Mouse (Mus musculus) neural tube, embryonic 14.5 days (tissue): ENCODE data around the gene Vav2. TPM values are rescaled to one million over a fixed set of nuclear protein-coding genes. Genes with fewer than 3 reads are reported as not detected.

ENCODE experiments used
- ATAC-seq: fragments of 200-750 bp; cut with Nextera tagmentation; 2 replicates; pipeline ENCODE4 v1.8.0; 2017; ENCODE audit warnings: low read depth, mild to moderate bottlenecking, moderate TSS enrichment, moderate library complexity
- H3K27ac ChIP-seq: fragments of 300-500 bp; sonication (generic); 2 replicates; pipeline ENCODE4 v1.5.1; 2014; ENCODE audit warnings: low read depth, mild to moderate bottlenecking, control low read depth, low read length, moderate library complexity, mixed read lengths
- H3K27me3 ChIP-seq: fragments of 300-500 bp; sonication (generic); 2 replicates; pipeline ENCODE4 v1.6.1; 2014; ENCODE audit warnings: low read length; ENCODE audit not compliant: control insufficient read depth, insufficient read depth
- H3K36me3 ChIP-seq: fragments of 300-500 bp; sonication (generic); 2 replicates; pipeline ENCODE4 v1.6.1; 2014; ENCODE audit warnings: low read length, mixed read lengths; ENCODE audit not compliant: control insufficient read depth, insufficient read depth
- H3K4me1 ChIP-seq: fragments of 300-500 bp; sonication (generic); 2 replicates; pipeline ENCODE4 v1.6.1; 2014; ENCODE audit warnings: low read length; ENCODE audit not compliant: control insufficient read depth, insufficient read depth
- H3K4me2 ChIP-seq: fragments of 300-500 bp; sonication (generic); 2 replicates; pipeline ENCODE4 v1.6.1; 2014; ENCODE audit warnings: mild to moderate bottlenecking, low read depth, low read length, control low read depth
- H3K4me3 ChIP-seq: fragments of 300-500 bp; sonication (generic); 2 replicates; pipeline ENCODE4 v1.5.1; 2014; ENCODE audit warnings: low read depth, low read length, control low read depth, mixed read lengths
- H3K9ac ChIP-seq: fragments of 300-500 bp; sonication (generic); replicated peaks from 2 replicates; pipeline ENCODE4 v1.6.1; 2014; ENCODE audit warnings: low read depth, mild to moderate bottlenecking, control low read depth, low read length, mixed read lengths
- H3K9me3 ChIP-seq: fragments of 300-500 bp; sonication (generic); 2 replicates; pipeline ENCODE4 v1.6.1; 2016; ENCODE audit warnings: low read length; ENCODE audit not compliant: control insufficient read depth
- WGBS: fragments of 180-500 bp; shearing (Covaris S2); extraction: QIAGEN DNeasy Blood & Tissue Kit; methylation state at CpG from one replicate; pipeline ENCODE4 v1.1.7; 2014; 5-methylcytosine and 5-hydroxymethylcytosine counted together
- polyA plus RNA-seq: library from polyadenylated mRNA; unstranded; fragments of >200 nt; fragmentation: Nextera tagmentation; extraction: Ambion mirVana; gene quantifications from 2 replicates; pipeline ENCODE4 v1.2.1, GENCODE M21; 2014

The Vav2 gene
- polyA plus RNA-seq, 1 experiment from 2014 or later, result 14.5 TPM

GRCm38 (mm10) chr2:27316167-27316566 lies 110.7 kb downstream of the Vav2 start:
- Histone ChIP-seq H3K27ac (no peak overlapping the region), H3K4me3 (no peak overlapping the region), H3K9ac (no peak overlapping the region), H3K36me3 (no peaks in the 10 kb centered on the region), H3K4me1 (no peaks in the 10 kb centered on the region; the same call in none of the 2 replicates), H3K27me3 (no peaks in the 10 kb centered on the region), H3K4me2 (no peak overlapping the region), H3K9me3 (no peaks in the 10 kb centered on the region)
- 74% methylated on average over 5 of the region's 5 CpGs for WGBS
- no peak for ATAC-seq

- WGBS, result 86% methylated on average over 5 of the region's 5 CpGs
- Histone ChIP-seq H3K9ac (no peak overlapping the region), H3K4me1 (no peaks in the 10 kb centered on the region; the same call in 1 of the 2 replicates), H3K27me3 (no peaks in the 10 kb centered on the region), H3K36me3 (no peaks in the 10 kb centered on the region), H3K4me3 (no peak overlapping the region), H3K4me2 (no peak overlapping the region), H3K27ac (no peak overlapping the region), H3K9me3 (no peaks in the 10 kb centered on the region)
- ATAC-seq, result no peak
Measured at GRCm38 (mm10) chr2:27314269-27314668, 112.6 kb downstream of the Vav2 start.

GRCm38 (mm10) chr2:27312500-27312899 lies 114.3 kb downstream of the Vav2 start:
- Histone ChIP-seq H3K9ac (no peak overlapping the region), H3K4me2 (no peak overlapping the region), H3K36me3 (no peaks in the 10 kb centered on the region), H3K4me1 (no peaks in the 10 kb centered on the region), H3K27ac (no peak overlapping the region), H3K9me3 (no peaks in the 10 kb centered on the region), H3K27me3 (no peaks in the 10 kb centered on the region), H3K4me3 (no peak overlapping the region)
- ATAC-seq, result no peak
- 69% methylated on average over 3 of the region's 3 CpGs for WGBS

- Histone ChIP-seq H3K4me3 (no peak overlapping the region), H3K27me3 (no peaks in the 10 kb centered on the region), H3K27ac (no peak overlapping the region), H3K4me2 (no peak overlapping the region), H3K9ac (no peak overlapping the region), H3K9me3 (no peaks in the 10 kb centered on the region), H3K4me1 (no peaks in the 10 kb centered on the region), H3K36me3 (no peaks in the 10 kb centered on the region)
- WGBS, result 97% methylated on average over 3 of the region's 3 CpGs
- ATAC-seq, result no peak
Measured at GRCm38 (mm10) chr2:27311606-27312005, 115.2 kb downstream of the Vav2 start.

- H3K27me3 ChIP-seq, result no peaks in the 10 kb centered on the region
- H3K9me3 ChIP-seq, result no peaks in the 10 kb centered on the region
- no peaks in the 10 kb centered on the region for H3K4me1 ChIP-seq
- ATAC-seq, result no peak
- no peak overlapping the region for H3K9ac ChIP-seq
- peak overlapping the region; percentile 4; the same call in 1 of the 2 replicates for H3K27ac ChIP-seq
- WGBS, result 75% methylated on average over 5 of the region's 5 CpGs
- no peaks in the 10 kb centered on the region for H3K36me3 ChIP-seq
- no peak overlapping the region for H3K4me2 ChIP-seq
- H3K4me3 ChIP-seq, result no peak overlapping the region
Measured at GRCm38 (mm10) chr2:27310908-27311307, 115.9 kb downstream of the Vav2 start.

- no peak overlapping the region for H3K9ac ChIP-seq
- H3K27me3 ChIP-seq, result no peaks in the 10 kb centered on the region
- H3K9me3 ChIP-seq, result no peaks in the 10 kb centered on the region
- ATAC-seq, result no peak
- WGBS, result 71% methylated on average over 5 of the region's 5 CpGs
- no peak overlapping the region for H3K4me3 ChIP-seq
- H3K4me1 ChIP-seq, result 0 out of 2 replicates have a peak, but pooled peaks cover under 1% of the 10 kb centered on the region
- no peak overlapping the region for H3K27ac ChIP-seq
- no peak overlapping the region for H3K4me2 ChIP-seq
- H3K36me3 ChIP-seq, result no peaks in the 10 kb centered on the region
Measured at GRCm38 (mm10) chr2:27310221-27310620, 116.6 kb downstream of the Vav2 start.

GRCm38 (mm10) chr2:27306628-27307027 lies 120.2 kb downstream of the Vav2 start:
- H3K4me1 ChIP-seq, result peaks cover 14% of the 10 kb centered on the region
- WGBS, result 90% methylated on average over 8 of the region's 8 CpGs

GRCm38 (mm10) chr2:27304741-27305140 lies 122.1 kb downstream of the Vav2 start:
- ATAC-seq, result peak; percentile 12; the same call in 1 of the 2 replicates
- no peaks in the 10 kb centered on the region for H3K9me3 ChIP-seq
- H3K27ac ChIP-seq, result 0 out of 2 replicates have a peak overlapping the region, but pooled peaks have one; percentile 4
- no peaks in the 10 kb centered on the region for H3K36me3 ChIP-seq
- H3K4me3 ChIP-seq, result no peak overlapping the region
- 54% methylated on average over 13 of the region's 13 CpGs for WGBS
- no peak overlapping the region for H3K9ac ChIP-seq
- no peak overlapping the region for H3K4me2 ChIP-seq
- H3K4me1 ChIP-seq, result peaks cover 22% of the 10 kb centered on the region
- no peaks in the 10 kb centered on the region for H3K27me3 ChIP-seq

More at GRCm38 (mm10) chr2:27306628-27307027, 120.2 kb downstream of the Vav2 start:
- H3K4me2 ChIP-seq, result no peak overlapping the region
- H3K9me3 ChIP-seq, result no peaks in the 10 kb centered on the region
- no peak for ATAC-seq
- H3K9ac ChIP-seq, result no peak overlapping the region
- H3K27me3 ChIP-seq, result no peaks in the 10 kb centered on the region
- no peak overlapping the region for H3K27ac ChIP-seq
- H3K4me3 ChIP-seq, result no peak overlapping the region
- H3K36me3 ChIP-seq, result no peaks in the 10 kb centered on the region

- Histone ChIP-seq H3K9ac (no peak overlapping the region), H3K9me3 (no peaks in the 10 kb centered on the region), H3K27me3 (no peaks in the 10 kb centered on the region), H3K4me3 (no peak overlapping the region), H3K27ac (no peak overlapping the region), H3K4me1 (peaks cover 22% of the 10 kb centered on the region), H3K4me2 (no peak overlapping the region), H3K36me3 (no peaks in the 10 kb centered on the region)
- ATAC-seq, result no peak
Measured at GRCm38 (mm10) chr2:27304074-27304473, 122.8 kb downstream of the Vav2 start.
